Mouse (Mus musculus) midbrain, postnatal 0 days (tissue): ENCODE results near the gene Mmp21. TPM values are rescaled to one million over a fixed set of nuclear protein-coding genes. Genes with fewer than 3 reads are reported as not detected.

ENCODE experiments used
- ATAC-seq: fragments of 200-750 bp; cut with Nextera tagmentation; 2 replicates; pipeline ENCODE4 v1.8.0; 2017; ENCODE audit warnings: moderate number of reproducible peaks, mild to moderate bottlenecking, moderate TSS enrichment, moderate library complexity; ENCODE audit not compliant: low FRiP score
- DNase-seq: peaks from one replicate; pipeline ENCODE4 v3.0.0-alpha.2; 2015; ENCODE audit warnings: low spot score
- H3K27ac ChIP-seq: fragments of 300-500 bp; sonication (generic); 2 replicates; pipeline ENCODE4 v1.5.1; 2014; ENCODE audit warnings: low read depth, mild to moderate bottlenecking, low read length, mixed read lengths
- H3K27me3 ChIP-seq: fragments of 300-500 bp; sonication (generic); 2 replicates; pipeline ENCODE4 v1.6.1; 2014; ENCODE audit warnings: low read length, control low read depth, mixed read lengths; ENCODE audit not compliant: insufficient read depth
- H3K36me3 ChIP-seq: fragments of 300-500 bp; sonication (generic); 2 replicates; pipeline ENCODE4 v1.6.1; 2014; ENCODE audit warnings: low read length, control low read depth, mixed read lengths; ENCODE audit not compliant: insufficient read depth
- H3K4me1 ChIP-seq: fragments of 300-500 bp; sonication (generic); 2 replicates; pipeline ENCODE4 v1.6.1; 2014; ENCODE audit warnings: mild to moderate bottlenecking, control low read depth, antibody characterized with exemption, low read length, mixed read lengths; ENCODE audit not compliant: insufficient read depth
- H3K4me2 ChIP-seq: fragments of 300-500 bp; sonication (generic); 2 replicates; pipeline ENCODE4 v1.6.1; 2014; ENCODE audit warnings: low read depth, mild to moderate bottlenecking, low read length, mixed read lengths; ENCODE audit not compliant: poor library complexity, severe bottlenecking
- H3K4me3 ChIP-seq: fragments of 300-500 bp; sonication (generic); 2 replicates; pipeline ENCODE4 v1.5.1; 2014; ENCODE audit warnings: low read depth, mild to moderate bottlenecking, low read length, moderate library complexity
- H3K9ac ChIP-seq: fragments of 300-500 bp; sonication (generic); replicated peaks from 2 replicates; pipeline ENCODE4 v1.6.1; 2014; ENCODE audit warnings: mild to moderate bottlenecking, low read length, moderate library complexity, mixed read lengths; ENCODE audit not compliant: poor library complexity, severe bottlenecking
- H3K9me3 ChIP-seq: fragments of 300-500 bp; sonication (generic); 2 replicates; pipeline ENCODE4 v1.6.1; 2016; ENCODE audit warnings: low read length, control low read depth
- CTCF ChIP-seq: IDR thresholded peaks from 2 replicates; pipeline ENCODE4 v1.5.1; 2016; ENCODE audit warnings: antibody characterized with exemption, mild to moderate bottlenecking
- WGBS: fragments of 180-500 bp; shearing (Covaris S2); extraction: QIAGEN DNeasy Blood & Tissue Kit; methylation state at CpG from one replicate; pipeline ENCODE4 v1.1.7; 2014; 5-methylcytosine and 5-hydroxymethylcytosine counted together
- polyA plus RNA-seq: library from polyadenylated mRNA; unstranded; fragments of >200 nt; fragmentation: Nextera tagmentation; extraction: Ambion mirVana; gene quantifications from 2 replicates; pipeline ENCODE4 v1.2.1, GENCODE M21; 2015
- total RNA-seq: library from RNA; depleted of rRNA; stranded (reverse); fragments of >200 nt; gene quantifications from 2 replicates; pipeline ENCODE4 v1.2.3, GENCODE M21; 2014

The Mmp21 gene
- total and polyA plus RNA-seq, 2 experiments from 2014 or later: not detected

DNA sequence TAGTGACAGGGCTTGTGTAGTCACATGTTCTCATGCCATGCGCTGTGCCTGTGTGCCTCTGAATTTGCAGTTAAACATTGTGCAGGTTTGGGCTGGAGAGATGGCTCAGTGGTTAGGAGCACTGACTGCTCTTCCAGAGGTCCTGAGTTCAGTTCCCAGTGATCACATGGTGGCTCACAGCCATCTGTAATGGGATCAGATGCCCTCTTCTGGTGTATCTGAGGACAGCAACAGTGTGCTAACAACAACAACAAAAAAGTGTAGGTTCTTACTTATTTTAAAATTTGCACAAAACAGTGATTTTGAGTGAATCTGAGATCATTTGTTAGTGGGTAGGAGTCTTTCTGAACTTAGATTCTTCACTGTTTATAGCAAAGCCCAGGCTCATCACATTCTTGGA, 38.7 kb upstream of the Mmp21 start:
- 97% methylated on average over 1 of the region's 1 CpGs for WGBS
- H3K9me3 ChIP-seq: no peaks in the 10 kb centered on the region
- H3K4me1 ChIP-seq: no peaks in the 10 kb centered on the region
- no peak overlapping the region for H3K27ac ChIP-seq
- no peak overlapping the region for H3K4me2 ChIP-seq
- no peak overlapping the region for H3K9ac ChIP-seq
- no peaks in the 10 kb centered on the region for H3K27me3 ChIP-seq
- peaks cover 88% of the 10 kb centered on the region for H3K36me3 ChIP-seq
- H3K4me3 ChIP-seq: no peak overlapping the region
- TF ChIP-seq CTCF: peak; percentile 39
- DNase-seq (no peak), ATAC-seq (no peak)

DNA sequence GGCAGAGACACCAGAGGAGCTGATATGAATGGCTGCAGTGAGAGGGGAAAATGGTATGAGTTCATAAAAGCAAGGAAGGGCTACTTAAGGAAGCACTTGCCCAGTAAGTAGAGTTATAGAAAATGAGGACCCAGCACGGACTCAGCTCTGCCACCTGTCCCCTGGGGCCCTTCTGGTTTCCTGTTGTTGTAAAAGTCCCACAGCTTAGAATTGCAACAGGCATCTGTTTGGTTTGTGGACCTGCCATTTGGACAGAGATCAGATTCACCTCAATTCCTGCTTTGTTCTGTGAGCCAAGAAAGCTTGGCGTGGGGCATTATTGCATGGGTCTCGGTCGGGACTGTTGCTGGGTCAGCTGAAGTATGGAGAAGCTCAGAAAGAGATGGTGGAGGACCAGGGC, 35.5 kb upstream of the Mmp21 start:
- no peak for DNase-seq
- no peak for ATAC-seq
- Histone ChIP-seq H3K27ac (no peak overlapping the region), H3K9ac (no peak overlapping the region), H3K27me3 (no peaks in the 10 kb centered on the region), H3K4me2 (no peak overlapping the region), H3K9me3 (no peaks in the 10 kb centered on the region), H3K4me3 (no peak overlapping the region), H3K4me1 (no peaks in the 10 kb centered on the region), H3K36me3 (peaks cover 66% of the 10 kb centered on the region)
- TF ChIP-seq CTCF: no peak
- WGBS: 86% methylated on average over 4 of the region's 4 CpGs

DNA sequence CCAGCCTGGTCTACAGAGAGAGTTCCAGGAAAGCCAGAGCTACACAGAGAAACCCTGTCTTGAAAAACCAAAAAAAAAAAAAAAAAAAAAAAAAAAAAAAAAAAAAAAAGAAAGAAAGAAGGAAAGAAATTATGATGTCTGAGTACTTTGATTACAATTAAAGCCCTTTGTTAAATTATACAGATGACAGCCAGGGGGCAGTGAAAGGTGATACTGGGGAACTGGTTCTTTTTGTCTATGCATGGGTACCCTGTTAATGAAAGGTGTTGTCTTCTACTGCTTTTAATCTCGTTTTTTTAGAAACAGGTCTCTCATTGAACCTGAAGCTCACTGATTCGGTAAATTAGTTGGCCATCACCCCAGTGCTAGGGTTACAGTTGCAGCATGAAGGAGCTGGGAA, 27.4 kb upstream of the Mmp21 start:
- H3K4me1 ChIP-seq: no peaks in the 10 kb centered on the region
- no peak for DNase-seq
- no peaks in the 10 kb centered on the region for H3K9me3 ChIP-seq
- TF ChIP-seq CTCF: peak; percentile 34
- ATAC-seq: no peak
- H3K4me2 ChIP-seq: no peak overlapping the region
- H3K36me3 ChIP-seq: peaks cover 3% of the 10 kb centered on the region; the same call in 1 of the 2 replicates
- no peak overlapping the region for H3K4me3 ChIP-seq
- no peak overlapping the region for H3K27ac ChIP-seq
- H3K9ac ChIP-seq: no peak overlapping the region
- WGBS: 92% methylated on average over 2 of the region's 2 CpGs
- H3K27me3 ChIP-seq: no peaks in the 10 kb centered on the region

DNA sequence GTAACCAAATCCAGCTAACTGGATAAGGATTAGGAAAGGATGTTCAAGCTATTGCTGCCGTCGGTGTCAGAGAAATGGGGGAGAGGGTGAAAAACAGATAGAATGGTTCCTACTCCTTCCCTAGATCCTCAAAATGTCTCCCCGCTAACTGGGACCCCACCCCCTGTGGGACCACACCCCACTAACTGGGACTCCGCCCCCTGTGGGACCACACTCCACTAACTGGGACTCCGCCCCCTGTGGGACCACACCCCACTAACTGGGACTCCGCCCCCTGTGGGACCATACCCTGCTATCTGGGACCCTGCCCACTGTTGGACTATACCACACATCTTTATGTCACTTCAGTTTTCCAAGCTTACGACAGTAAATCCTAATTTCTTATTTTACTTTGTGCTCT, 24.0 kb upstream of the Mmp21 start:
- Histone ChIP-seq H3K36me3 (peaks cover 8% of the 10 kb centered on the region; the same call in 1 of the 2 replicates), H3K27ac (no peak overlapping the region), H3K4me2 (no peak overlapping the region), H3K9ac (no peak overlapping the region), H3K27me3 (no peaks in the 10 kb centered on the region), H3K4me3 (no peak overlapping the region), H3K9me3 (no peaks in the 10 kb centered on the region), H3K4me1 (no peaks in the 10 kb centered on the region)
- WGBS: 96% methylated on average over 7 of the region's 7 CpGs
- no peak for TF ChIP-seq CTCF
- no peak for ATAC-seq
- DNase-seq: no peak

DNA sequence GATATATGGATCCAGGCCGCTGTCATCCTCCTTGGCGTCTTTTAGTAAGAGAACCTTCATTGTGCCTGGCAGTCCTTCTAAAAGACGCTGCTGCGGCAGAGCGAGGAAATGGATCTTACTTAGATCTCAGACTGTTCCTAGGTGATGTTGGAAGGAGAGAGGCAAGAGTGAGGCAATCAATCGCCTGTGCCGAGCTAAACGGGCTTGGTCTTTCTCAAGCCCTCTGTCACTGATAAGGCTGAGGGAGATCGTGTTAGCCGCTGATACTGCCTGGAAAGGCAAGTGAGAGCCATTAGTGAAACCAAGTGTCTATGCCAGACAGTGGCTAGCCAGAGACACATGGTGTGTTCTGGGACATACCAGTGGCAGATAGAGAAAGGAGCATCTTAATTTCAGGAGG, 22.5 kb upstream of the Mmp21 start:
- DNase-seq (no peak), ATAC-seq (no peak)
- 96% methylated on average over 10 of the region's 10 CpGs for WGBS
- H3K4me1 ChIP-seq: no peaks in the 10 kb centered on the region
- no peak overlapping the region for H3K4me3 ChIP-seq
- H3K9ac ChIP-seq: no peak overlapping the region
- H3K27ac ChIP-seq: no peak overlapping the region
- no peaks in the 10 kb centered on the region for H3K9me3 ChIP-seq
- no peaks in the 10 kb centered on the region for H3K27me3 ChIP-seq
- peaks cover 12% of the 10 kb centered on the region for H3K36me3 ChIP-seq
- TF ChIP-seq CTCF: no peak
- H3K4me2 ChIP-seq: no peak overlapping the region

DNA sequence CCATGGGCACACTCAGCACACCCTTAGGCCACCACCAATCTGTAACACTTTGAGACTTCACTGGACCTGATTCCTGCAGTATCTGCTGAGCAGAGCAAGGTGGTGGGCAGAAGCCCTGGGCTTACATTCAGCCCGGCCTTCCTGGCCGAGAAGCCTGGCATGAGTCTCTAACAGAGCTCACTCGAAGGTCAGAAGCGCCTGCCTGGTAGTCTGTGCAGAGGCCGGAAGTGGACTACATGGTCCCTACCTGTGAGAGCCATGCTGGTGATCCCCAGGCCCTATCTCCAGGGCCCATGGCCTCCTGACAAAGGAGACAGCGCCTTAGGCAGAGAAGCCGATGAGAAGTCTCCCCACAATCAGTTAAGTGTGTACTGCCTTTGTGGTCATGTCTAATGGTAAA, 21.5 kb upstream of the Mmp21 start:
- Histone ChIP-seq H3K4me1 (no peaks in the 10 kb centered on the region), H3K4me3 (no peak overlapping the region), H3K4me2 (no peak overlapping the region), H3K9ac (no peak overlapping the region), H3K9me3 (no peaks in the 10 kb centered on the region), H3K27ac (no peak overlapping the region), H3K27me3 (no peaks in the 10 kb centered on the region), H3K36me3 (peaks cover 18% of the 10 kb centered on the region)
- no peak for TF ChIP-seq CTCF
- WGBS: 95% methylated on average over 7 of the region's 7 CpGs
- DNase-seq (no peak), ATAC-seq (no peak)
